Mouse (Mus musculus) testis, adult 2 months (tissue): ENCODE data around the gene Tcerg1l. TPM values are rescaled to one million over a fixed set of nuclear protein-coding genes. Genes with fewer than 3 reads are reported as not detected.

Experiments used
- H3K27ac ChIP-seq: fragments of 200-500 bp; 2 replicates; pipeline ENCODE4 v1.5.1; 2012; ENCODE audit warnings: low read depth, low read length; ENCODE audit not compliant: control insufficient read depth, insufficient read depth
- H3K27me3 ChIP-seq: fragments of 200-500 bp; 2 replicates; pipeline ENCODE4 v1.6.1; 2012; ENCODE audit warnings: mild to moderate bottlenecking, low read length, moderate library complexity; ENCODE audit not compliant: control insufficient read depth, insufficient read depth
- H3K36me3 ChIP-seq: fragments of 200-500 bp; 2 replicates; pipeline ENCODE4 v1.6.1; 2012; ENCODE audit warnings: mild to moderate bottlenecking, low read length; ENCODE audit not compliant: control insufficient read depth, insufficient read depth
- H3K4me1 ChIP-seq: fragments of 200-500 bp; 2 replicates; pipeline ENCODE4 v1.6.1; 2012; ENCODE audit warnings: low read length; ENCODE audit not compliant: control insufficient read depth, insufficient read depth
- H3K4me3 ChIP-seq: fragments of 200-500 bp; 2 replicates; pipeline ENCODE4 v1.5.1; 2012; ENCODE audit warnings: low read depth, mild to moderate bottlenecking, low read length, moderate library complexity, mixed read lengths; ENCODE audit not compliant: control insufficient read depth
- CTCF ChIP-seq: fragments of 200-500 bp; IDR thresholded peaks from 2 replicates; pipeline ENCODE4 v1.5.1; 2012; ENCODE audit warnings: low read depth, mild to moderate bottlenecking, inconsistent platforms, low read length, moderate library complexity; ENCODE audit not compliant: control insufficient read depth, insufficient read depth, insufficient replicate concordance
- POLR2A ChIP-seq: fragments of 200-500 bp; IDR thresholded peaks from 2 replicates; pipeline ENCODE4 v1.6.1; 2012; ENCODE audit warnings: low read depth, mild to moderate bottlenecking, inconsistent platforms, low read length, moderate library complexity; ENCODE audit not compliant: control insufficient read depth
- polyA plus RNA-seq: library from polyadenylated mRNA; depleted of rRNA; stranded (reverse); fragments of >200 nt; gene quantifications from 2 replicates; pipeline ENCODE4 v1.2.3, GENCODE M21; 2012

Gene Tcerg1l
- polyA plus RNA-seq, 1 experiment: 1.2 TPM

GRCm38 (mm10) chr7:138328637-138329036 lies 68.9 kb downstream of the Tcerg1l start:
- Histone ChIP-seq H3K36me3 (no peaks in the 10 kb centered on the region), H3K4me1 (no peaks in the 10 kb centered on the region), H3K27ac (no peak overlapping the region), H3K4me3 (no peak overlapping the region), H3K27me3 (no peaks in the 10 kb centered on the region)
- TF ChIP-seq CTCF: no peak
- TF ChIP-seq POLR2A: no peak

GRCm38 (mm10) chr7:138326760-138327159 lies 70.8 kb downstream of the Tcerg1l start:
- H3K4me1 ChIP-seq: no peaks in the 10 kb centered on the region
- no peak overlapping the region for H3K4me3 ChIP-seq
- no peaks in the 10 kb centered on the region for H3K27me3 ChIP-seq
- H3K27ac ChIP-seq: no peak overlapping the region
- no peaks in the 10 kb centered on the region for H3K36me3 ChIP-seq
- TF ChIP-seq CTCF (no peak), POLR2A (no peak)

- Histone ChIP-seq H3K4me1 (no peaks in the 10 kb centered on the region), H3K36me3 (no peaks in the 10 kb centered on the region), H3K4me3 (no peak overlapping the region), H3K27me3 (no peaks in the 10 kb centered on the region), H3K27ac (no peak overlapping the region)
- TF ChIP-seq POLR2A (no peak), CTCF (no peak)
Measured at GRCm38 (mm10) chr7:138313733-138314132, 83.8 kb downstream of the Tcerg1l start.

- no peak overlapping the region for H3K27ac ChIP-seq
- no peak overlapping the region for H3K4me3 ChIP-seq
- no peak for TF ChIP-seq POLR2A
- TF ChIP-seq CTCF: no peak
- H3K4me1 ChIP-seq: no peaks in the 10 kb centered on the region
- H3K36me3 ChIP-seq: no peaks in the 10 kb centered on the region
- no peaks in the 10 kb centered on the region for H3K27me3 ChIP-seq
Measured at GRCm38 (mm10) chr7:138306126-138306525, 91.4 kb downstream of the Tcerg1l start.

- no peaks in the 10 kb centered on the region for H3K36me3 ChIP-seq
- H3K27ac ChIP-seq: no peak overlapping the region
- no peak for TF ChIP-seq CTCF
- no peak for TF ChIP-seq POLR2A
- no peaks in the 10 kb centered on the region for H3K4me1 ChIP-seq
- H3K27me3 ChIP-seq: no peaks in the 10 kb centered on the region
- no peak overlapping the region for H3K4me3 ChIP-seq
Measured at GRCm38 (mm10) chr7:138284790-138285189, 112.7 kb downstream of the Tcerg1l start.

- no peaks in the 10 kb centered on the region for H3K4me1 ChIP-seq
- H3K27me3 ChIP-seq: no peaks in the 10 kb centered on the region
Measured at GRCm38 (mm10) chr7:138275263-138275662, 122.3 kb downstream of the Tcerg1l start.

GRCm38 (mm10) chr7:138271328-138271727 lies 126.2 kb downstream of the Tcerg1l start:
- H3K27ac ChIP-seq: no peak overlapping the region
- no peak overlapping the region for H3K4me3 ChIP-seq
- H3K4me1 ChIP-seq: no peaks in the 10 kb centered on the region
- H3K27me3 ChIP-seq: no peaks in the 10 kb centered on the region
- H3K36me3 ChIP-seq: no peaks in the 10 kb centered on the region
- no peak for TF ChIP-seq POLR2A
- TF ChIP-seq CTCF: no peak

More at GRCm38 (mm10) chr7:138275263-138275662, 122.3 kb downstream of the Tcerg1l start:
- TF ChIP-seq POLR2A: no peak
- TF ChIP-seq CTCF: no peak
- Histone ChIP-seq H3K36me3 (no peaks in the 10 kb centered on the region), H3K27ac (no peak overlapping the region), H3K4me3 (no peak overlapping the region)

GRCm38 (mm10) chr7:138269386-138269785 lies 128.1 kb downstream of the Tcerg1l start:
- no peak overlapping the region for H3K4me3 ChIP-seq
- H3K4me1 ChIP-seq: no peaks in the 10 kb centered on the region
- H3K36me3 ChIP-seq: no peaks in the 10 kb centered on the region
- TF ChIP-seq CTCF (no peak), POLR2A (no peak)
- no peak overlapping the region for H3K27ac ChIP-seq
- no peaks in the 10 kb centered on the region for H3K27me3 ChIP-seq
